Mouse (Mus musculus): ENCODE measurements around the gene Ahcy.
"Not testable (repeated sequence)": the region's sequence is repeated elsewhere in the genome, so short reads cannot be mapped to it uniquely, and the experiment has no call there.

The Ahcy gene

DNA sequence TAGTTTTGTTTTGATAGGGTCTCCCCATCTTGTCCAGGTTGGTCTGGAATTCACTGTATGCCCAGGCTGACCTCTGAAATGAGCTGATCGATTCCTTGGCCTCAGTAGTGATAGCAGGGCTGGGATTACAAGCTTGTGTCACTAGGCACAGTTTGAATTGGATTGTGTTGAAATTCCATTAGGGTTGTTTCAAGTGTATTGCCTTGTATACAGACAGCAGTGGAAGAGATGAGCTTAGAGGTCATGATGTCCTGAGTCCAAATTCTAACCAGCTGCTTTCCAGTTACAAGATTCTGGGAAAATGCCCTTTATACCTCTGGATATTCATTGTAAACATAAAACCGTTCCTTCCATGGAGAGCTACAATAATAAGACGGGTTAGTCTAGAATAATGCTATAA lies 950 bp downstream of the Ahcy start:
- DNase-seq: no peak

DNA sequence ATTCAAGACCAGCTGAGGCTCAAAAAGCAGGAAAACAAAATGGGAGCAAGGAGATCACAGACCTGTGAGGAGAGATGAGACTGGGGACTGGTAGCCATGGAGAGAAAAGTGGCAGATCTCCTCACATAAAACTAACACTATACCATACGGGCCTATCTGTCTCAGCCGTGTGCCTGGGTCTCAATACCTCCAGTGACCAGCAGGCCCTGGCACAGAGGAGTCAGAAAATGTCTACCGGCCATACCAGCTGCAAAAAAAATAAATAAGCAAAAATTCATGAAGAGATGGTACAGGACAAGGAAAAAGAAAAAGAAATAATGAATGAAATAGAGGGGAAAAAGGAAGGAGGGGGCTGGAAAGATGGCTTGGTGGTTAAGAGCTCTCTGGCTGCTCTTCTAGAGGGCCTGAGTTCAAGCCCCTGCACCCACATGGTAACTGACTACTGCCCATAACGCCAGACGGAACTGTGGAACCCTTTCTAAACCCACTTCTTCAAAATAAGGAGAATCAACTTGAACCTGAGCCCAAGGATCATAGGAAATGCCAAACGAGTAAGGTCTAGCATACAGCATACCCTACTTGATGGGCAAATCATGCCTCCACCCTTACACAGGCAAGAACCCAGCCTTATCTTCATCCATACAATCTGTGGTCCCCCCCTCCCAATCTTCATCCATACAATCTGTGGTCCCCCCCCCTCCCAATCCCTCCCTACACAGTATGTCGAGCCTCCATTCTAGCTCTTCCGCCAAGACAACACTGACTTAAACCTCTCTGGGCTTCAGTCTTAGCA lies 1.7 kb downstream of the Ahcy start:
- DNase-seq: no peak

DNA sequence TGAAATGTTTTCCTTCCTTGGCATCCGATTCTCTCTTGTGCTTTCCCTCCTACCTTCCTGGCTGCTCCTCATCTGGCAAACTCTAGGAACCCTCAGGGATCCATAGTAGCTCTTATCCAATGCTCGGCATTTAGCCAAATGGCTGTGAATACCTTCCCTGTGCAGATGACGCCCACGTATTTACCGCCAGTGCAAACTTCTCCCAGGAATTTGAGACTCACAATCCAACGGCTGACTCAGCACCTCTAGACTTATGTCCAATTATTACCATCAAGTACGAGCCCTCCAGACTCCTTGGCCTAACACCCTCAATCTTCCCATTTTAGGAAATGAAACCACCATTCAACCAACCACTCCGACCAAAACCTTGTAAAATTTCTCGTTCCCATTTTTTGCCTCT lies 3.3 kb downstream of the Ahcy start:
- DNase-seq: no peak

DNA sequence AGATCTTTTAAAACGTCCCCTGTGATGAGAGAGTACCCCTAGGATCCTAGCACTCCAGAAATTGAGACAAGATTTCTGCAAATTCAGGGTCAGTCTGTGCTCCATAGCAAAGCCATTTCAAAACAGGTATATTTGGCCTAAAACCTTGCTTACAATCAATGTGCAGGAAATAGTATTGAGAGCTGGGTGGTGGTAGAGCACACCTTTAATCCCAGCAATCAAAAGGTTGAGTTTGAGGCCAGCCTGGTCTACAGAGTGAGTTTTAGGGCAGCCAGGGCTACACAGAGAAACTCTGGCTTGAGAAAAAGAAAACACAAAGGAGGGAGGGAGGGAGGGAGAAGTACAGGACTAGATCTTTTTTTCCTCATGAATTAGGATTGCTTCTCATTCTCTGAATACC lies 16.9 kb downstream of the Ahcy start:
- DNase-seq: no peak

DNA sequence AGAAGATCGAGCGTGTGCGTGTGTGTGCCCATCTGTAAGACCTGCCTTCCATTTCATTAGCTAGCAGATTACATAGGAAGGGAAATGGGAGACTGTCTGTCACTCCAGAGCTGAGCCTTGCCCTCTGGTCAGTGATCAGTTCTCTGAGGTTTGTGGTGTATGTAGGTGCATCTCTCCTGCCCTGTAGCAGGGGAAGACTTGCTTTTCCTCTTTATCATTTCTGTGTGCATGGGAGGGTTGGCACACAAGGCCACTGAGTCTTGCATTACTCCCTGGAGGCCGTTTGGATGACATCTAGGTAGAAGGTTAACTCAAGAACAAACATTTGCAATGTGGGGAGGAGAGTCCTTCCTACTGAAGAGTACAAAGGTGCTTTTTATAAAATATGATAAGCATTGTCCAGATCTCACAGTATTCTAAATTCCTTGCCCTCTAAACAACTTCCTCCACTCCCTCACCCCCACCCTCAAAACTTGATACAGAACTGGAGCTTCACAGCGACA lies 18.2 kb downstream of the Ahcy start:
- DNase-seq: no peak

DNA sequence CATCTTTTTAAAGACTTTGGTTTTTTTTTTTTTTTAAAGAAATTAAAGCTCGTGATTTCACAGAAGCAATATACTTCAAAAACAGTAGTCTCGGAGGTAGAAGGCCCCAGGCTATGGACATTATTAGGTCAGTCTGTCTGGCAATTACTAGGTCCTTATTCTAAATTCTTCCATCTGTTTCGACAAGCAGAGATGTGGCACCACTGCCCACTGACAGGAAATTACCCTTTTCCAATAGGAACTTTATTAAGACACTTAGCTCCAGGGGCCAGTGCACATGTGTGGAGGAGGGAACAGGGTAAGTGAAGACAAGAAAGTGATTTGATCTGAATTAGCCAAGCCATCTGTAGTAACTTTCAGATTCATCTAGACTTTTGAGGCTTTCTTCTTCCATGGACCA lies 19.6 kb downstream of the Ahcy start:
- DNase-seq: no peak

DNA sequence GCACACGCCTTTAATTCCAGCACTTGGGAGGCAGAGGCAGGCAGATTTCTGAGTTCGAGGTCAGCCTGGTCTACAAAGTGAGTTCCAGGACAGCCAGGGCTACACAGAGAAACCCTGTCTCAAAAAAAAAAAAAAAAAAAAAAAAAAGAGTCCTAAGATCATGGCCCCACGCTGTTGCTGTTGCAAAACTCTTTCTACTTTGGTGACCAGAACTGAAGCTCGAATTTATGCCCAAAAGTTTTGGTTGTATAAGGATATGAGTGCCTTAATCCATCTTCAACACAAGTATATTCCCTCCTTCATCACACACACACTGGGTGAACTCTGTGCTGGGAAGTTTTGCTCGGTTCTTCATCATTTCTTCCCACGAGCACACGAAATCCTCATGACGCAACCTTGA lies 20.8 kb downstream of the Ahcy start:
- not testable (repeated sequence) for DNase-seq

DNA sequence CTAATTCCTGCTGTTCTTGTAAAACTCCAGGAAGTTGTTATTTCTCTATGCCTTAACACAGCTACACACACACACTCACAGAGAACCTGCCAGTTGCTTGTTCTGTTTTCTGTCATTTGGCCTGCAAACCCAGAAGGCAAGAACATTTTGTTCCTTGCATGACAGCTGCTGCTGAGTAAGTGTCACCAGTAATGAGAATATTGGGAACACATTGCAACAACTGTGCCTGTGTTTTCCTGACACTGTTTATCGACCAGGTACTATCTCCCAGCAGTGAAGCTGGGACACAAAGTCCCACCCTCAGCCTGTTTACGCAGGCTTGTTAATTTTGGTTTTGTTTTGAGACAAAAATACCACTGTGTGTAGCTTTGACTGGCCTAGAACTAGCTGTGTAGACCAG lies 21.6 kb downstream of the Ahcy start:
- DNase-seq: no peak

DNA sequence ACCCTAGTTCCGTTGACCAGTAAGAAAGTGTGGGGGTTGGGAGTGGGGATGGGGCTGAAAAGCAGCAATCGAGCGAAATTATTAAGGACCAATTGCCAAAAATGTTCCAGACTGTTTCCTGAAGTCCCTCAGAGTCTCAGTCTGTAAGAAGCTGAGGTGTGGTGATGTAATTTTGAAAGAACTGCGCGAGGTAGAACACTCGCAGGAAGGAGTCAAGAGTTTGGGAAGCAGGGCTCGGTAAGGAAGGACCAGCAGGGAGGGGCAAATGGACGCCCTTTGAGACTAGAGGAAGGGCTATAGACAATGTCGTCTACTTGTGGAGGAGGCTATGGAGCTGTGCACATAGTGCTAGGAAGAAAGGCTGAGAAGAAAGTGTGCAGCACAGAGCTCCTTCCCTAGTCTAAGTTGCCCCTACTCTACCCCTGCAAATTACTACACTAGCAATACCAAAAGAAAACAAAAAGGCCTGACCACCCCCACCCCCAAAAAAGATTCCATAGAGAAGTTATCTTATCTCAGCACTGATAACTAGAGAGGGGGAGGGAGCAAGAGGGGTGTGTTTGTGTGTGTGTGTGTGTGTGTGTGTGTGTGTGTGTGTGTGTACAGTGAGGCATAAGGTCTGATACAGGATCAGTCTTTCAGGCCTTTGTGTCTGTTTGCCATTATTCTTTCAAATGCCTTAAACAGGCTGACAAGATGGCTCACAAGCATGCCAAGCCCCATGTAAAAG lies 22.5 kb downstream of the Ahcy start:
- no peak for DNase-seq

DNA sequence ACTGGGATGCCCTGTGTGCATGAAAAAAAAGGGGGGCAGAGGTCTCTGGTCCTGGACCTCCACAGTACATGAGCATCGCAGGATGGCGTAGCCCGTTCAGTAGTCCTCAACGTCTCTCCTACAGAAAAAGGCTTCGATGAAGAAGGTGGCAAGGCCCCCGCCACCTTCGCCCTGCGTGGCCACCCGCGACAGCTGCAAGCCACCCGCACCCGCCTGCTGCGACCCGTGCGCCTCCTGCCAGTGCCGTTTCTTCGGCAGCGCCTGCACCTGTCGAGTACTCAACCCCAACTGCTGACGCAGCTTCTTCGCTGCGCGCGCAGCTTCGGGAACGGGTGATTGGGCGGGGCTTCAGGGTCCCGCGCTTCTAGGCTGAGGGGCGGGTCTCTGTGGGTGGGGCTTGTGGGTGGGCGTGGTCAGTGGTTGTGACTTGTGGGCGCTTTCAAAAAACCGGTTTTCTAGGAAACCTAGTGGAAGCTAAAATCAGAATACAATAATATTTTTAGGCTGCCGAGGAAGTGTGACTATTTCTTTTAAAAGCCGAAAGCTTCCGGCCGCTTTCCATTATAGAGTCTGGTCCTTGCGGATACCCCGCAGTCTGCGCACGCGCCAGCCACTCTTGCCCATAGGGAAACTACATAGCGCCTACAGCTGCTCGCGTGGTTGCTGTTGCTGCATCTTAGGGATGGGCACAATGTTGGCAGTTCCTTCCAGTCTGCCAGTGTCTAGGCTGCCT lies 23.6 kb downstream of the Ahcy start:
- peak; percentile 97 for DNase-seq

DNA sequence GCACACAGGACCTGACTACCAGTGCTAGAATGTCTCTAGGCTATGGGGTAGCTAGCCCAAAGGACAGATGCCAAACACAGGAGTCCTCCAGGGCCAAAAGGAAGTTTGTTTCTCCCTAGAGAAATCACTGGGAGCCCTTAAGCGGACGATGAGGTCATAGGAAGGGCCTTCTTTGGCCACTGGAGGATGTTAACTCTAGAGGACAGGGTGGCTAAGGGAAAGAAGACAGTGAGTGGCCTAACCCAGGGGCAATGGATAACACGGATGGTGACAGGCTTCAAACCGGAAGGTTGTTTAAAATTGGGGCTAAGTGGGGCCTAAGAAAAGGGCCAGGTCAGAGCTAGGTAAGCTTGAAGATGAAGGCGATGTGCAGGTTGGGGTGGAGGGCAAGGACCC lies 24.2 kb downstream of the Ahcy start:
- DNase-seq: no peak

DNA sequence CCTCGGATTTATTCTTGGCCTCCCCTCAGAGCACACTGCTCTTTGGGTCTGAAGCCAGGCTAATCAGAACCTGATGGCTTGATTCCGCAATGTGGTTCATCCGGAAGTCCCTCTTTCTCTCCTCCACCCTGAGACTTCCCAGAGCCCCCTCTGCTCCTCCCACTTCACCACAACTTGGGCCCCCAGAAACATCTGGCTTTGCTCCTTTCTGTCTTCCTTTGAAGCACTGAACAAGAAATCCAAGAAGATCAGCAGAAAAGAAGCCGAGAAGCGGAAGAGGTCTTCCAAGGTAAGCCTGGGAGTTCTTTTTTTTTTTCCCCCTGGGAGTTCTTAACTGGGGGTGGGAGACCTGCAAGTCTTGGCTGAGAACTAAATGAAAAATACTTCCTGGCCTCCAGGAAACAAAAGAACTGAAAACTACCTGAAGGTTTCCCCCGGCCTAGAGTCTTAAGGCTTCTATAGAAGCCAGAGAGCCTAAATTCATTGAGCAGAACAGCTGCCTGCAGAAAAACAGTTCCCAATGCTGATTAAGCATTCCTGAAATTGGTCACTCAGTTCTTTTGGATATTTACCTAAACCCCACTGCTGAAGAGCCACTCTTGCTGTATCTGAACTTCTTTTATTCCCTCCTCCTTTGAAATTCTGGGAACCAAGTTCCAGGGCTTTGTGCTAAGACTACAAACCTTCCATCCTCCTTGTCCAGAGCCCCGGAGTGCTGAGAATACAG lies 26.7 kb downstream of the Ahcy start:
- no peak for DNase-seq

DNA sequence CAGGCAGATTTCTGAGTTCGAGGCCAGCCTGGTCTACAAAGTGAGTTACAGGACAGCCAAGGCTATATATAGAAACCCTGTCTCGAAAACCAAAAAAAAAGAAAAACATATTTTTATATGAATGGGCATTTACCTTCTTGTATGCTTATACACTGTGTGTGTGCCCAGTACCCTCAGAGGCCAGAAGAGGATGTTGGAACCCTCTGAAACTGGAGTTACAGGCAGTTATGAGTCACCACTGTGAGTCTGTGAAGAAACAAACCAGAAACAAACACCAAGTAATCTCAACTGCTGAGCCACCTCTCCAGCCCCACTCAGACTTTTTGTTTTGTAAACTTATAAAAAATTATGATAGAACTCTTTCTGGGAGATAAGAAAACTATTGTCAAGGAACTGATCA lies 27.5 kb downstream of the Ahcy start:
- no peak for DNase-seq

DNA sequence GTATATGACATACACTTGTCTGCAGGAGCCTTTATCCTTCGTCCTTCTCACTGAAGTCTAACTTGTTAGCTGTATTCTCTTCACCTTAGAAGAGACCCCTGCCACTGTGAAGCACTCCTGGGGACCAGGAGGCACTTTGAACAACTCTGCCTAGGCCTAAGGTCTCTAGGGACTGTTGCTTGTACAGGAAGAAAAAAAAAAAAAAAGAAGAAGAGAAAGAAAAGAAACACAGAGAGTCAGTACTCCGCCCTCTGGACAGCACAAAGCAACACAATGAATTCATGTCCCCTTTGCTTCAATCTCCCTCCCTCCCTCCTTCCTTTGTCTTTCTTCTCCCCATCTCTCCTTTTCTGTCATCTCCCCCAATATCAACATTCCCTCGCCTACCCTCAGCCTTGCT lies 29.2 kb downstream of the Ahcy start:
- DNase-seq: no peak

DNA sequence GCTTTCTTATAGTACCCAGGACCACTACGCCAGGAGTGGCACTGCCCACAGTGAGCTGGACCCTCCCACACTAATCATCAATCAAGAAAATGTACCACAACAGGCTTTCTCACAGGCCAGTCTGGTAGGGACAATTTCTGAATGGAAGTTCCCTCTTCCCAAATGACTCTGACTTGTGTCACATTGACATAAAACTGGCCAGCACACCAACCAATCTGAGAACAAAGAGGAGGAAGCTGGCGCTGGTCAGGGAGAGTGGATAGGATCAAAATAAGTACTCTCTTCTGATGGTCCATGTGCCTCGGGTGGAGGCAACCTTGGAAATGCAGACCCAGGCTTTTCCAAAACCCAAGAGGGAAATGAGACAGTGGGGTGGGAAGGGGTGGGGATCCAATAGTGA lies 29.8 kb downstream of the Ahcy start:
- no peak for DNase-seq

DNA sequence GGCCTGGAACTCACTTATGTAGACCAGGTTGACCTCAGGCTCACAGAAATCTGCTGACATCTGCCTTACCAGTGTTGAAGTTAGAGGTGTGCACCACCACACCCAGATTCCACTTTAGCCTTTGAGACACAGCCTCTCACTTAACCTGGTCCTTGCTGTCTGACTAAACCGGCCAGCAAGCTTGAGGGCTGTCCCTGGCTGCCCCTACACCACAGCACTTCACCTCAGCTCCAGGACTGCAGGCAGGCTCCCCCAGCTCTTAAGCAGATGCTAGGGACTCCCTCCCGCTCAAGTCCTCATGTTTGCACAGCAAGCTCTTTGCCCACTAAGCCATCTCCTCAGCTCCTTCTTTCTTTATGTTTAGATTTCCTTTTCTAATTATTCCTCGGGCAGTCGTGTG lies 34.3 kb downstream of the Ahcy start:
- no peak for DNase-seq

DNA sequence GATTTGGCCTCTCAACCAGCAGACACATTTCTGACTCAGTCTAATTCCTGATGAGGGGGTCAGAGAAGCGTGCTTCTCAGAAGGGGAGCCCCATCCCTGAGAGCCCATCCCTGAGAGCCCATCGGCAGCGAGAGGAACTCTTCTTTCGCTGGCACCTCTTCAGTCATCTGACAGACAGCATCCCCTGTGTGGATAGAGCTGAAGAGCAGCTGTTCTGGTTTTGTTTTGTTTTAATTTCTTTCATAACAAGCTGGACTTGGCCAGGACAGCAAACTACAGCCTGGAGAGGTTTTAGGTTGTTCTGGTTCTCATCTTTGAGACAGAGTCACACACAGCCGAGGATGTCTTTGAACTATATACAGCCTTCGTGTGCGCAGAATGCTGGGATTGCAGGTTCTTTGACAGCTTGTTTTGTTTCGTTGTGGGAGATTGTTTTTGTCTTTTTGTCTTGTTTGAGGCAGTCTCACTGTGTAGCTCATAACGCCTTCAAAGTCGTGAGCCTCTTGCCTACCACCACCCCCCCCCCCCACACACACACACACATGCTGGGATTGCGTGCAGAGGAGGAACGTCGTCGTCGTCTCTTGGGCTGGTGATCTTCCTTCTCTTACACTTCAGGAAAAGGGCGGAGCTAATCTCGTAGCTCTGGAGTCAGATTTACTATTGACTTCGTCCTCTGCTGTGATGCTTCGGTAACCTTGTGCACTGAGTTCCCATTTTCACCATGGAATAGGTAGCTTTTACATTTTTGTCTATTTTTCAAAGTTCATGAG lies 41.2 kb downstream of the Ahcy start:
- DNase-seq: no peak

DNA sequence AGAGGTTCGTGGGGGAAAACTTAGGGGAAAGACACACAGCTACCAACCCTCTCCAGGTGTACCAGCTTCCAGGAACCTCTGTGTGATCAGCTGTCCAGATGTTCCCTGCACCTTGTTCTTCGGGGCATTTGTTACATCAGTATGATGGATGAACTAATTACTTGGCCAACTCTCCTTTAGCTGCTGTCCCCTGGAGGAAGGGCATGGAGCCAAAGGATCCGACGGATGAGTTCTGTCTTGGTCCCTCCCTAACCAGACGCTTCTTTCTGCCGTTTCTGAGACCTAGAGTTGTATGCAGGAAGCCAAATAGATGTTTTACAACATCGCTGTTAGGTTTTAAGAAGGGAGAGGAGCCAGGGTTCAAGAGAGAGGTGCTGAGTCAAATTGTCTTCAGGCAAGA lies 43.5 kb downstream of the Ahcy start:
- no peak for DNase-seq

DNA sequence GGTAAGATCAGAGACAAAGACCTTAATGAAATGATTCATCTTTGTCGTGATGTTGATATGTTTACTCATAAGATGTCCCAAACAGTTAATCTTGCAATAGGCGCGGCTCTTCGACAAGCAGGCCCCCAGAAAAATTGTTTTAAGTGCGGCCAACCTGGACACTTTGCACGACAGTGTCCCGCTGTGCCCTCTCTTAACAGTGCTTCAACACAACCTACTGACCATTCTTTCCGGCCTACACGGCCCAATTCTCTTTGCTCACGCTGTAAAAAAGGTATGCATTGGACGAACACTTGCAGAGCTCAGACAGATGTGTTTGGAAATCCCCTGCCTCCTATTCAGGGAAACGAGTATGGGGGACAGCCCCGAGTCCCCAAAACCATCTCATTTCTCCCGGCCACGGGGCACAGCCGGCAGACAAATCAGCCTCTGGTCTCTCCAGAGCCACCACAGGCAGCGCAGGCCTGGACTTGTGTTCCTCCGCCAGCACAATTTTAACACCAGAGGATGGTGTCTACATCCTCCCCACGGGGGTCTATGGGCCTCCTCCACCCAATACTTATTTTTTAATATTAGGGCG lies 54.0 kb downstream of the Ahcy start:
- DNase-seq: not testable (repeated sequence)

DNA sequence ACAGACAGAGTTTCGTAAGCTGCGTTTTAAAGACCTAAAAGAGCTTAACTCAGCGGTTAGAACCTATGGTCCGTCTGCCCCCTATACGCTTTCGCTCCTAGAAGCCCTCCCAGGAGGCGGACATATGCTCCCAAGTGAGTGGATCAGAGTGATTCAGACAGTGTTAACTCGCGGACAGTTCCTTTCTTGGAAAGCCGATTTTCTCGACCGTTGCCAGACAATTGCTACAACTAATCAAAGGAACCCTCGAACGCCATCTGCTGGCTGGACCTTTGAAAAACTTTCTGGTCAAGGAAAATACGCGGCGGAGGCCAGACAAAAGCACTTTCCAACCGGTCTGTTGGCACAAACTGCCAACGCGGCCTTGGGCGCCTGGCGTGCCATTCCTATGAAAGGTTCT lies 54.6 kb downstream of the Ahcy start:
- peak; percentile 97 for DNase-seq

DNA sequence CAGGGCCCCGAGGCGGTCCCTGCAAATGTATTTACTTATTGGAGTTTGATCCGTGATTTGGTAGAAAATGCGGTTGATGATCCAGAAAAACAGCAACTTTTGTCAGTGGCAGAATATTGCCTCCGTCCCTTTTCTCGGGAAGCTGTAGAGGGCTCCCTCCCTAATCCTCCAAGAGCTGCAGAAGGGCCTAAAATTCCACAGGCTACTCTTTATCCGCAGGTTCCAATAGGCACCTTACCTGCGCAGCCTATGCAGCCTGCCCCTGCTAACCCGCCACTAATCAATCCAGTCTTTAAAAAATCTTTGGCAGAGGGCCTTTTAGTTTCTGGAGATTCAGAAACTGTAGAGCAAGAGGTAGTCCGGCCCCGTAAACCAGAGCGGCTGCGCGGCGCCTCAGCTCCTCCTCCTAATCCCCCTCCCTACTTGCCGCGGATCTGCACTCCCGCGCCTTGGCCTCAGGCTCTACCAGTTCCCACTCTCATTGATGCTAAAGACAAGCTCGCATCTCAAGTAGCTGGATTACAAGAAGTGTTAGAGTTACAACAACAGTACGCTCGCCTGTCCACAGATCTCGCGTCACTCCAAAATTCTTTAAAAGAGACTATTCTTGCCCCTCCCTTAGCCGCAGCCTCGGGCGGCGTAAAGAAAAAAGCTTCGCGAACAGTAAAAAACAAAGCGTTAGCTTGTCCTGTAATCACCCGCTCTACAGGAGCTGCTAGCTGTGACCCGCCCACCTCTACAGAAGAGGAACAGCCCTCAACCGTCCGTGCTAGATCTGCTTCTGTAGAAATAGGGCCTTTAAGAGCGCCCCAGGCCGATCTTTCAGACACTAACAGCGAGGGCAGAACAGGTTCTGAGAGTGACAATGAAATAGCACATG lies 55.3 kb downstream of the Ahcy start:
- DNase-seq: peak; percentile 88

Measured in retina, postnatal 1 day (tissue).